Mouse (Mus musculus) B cell, adult (primary cell): Measurements from ENCODE around the gene Tnnt2. TPM values are rescaled to one million over a fixed set of nuclear protein-coding genes. Genes with fewer than 3 reads are reported as not detected.

Experiments used
- total RNA-seq: library from RNA; stranded (reverse); gene quantifications from 4 replicates; pipeline ENCODE4 v1.2.4, GENCODE M21; 2023; ENCODE audit not compliant: inconsistent age

Tnnt2 gene
- not detected in 4 replicates for total RNA-seq

DNA sequence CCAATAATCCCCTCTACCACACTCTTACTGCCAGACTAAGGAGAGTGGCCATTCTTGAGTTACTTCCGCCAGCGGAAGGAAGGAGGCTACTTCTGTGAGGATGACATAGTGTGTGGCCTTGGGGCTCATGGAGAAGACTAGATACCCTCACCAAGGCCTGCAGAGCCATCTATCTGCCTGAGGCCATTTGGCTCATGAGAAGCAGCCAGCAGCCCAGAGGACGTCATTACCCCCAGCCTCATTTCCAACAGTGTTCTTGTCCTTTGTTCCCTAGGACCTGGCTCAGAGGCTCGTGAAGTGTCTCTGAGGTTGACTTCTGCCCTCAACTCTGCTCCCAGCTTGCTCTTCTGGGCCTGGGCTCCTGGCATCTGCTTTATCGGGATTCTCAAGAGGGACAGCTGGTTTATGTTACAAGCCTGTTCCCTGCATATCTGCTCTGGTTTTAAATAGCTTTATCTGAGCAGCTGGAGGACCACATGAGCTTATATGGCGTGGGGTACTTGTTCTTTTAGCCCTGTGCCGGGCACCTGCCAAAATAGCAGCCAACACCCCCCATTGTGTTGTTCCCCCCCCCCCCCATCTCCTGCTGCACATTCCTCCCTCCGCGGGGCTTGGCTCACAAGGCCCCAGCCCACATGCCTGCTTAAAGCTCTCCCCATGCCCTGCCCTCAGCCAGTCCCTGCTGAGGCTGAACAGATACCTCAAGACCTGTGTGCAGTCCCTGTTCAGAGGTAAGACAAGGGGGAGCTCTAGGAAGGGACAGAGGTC is at the start of gene Tnnt2:
Gene Tnnt2, plus strand, starts transcription at position 639 of the 768 bp plus-strand sequence.

DNA sequence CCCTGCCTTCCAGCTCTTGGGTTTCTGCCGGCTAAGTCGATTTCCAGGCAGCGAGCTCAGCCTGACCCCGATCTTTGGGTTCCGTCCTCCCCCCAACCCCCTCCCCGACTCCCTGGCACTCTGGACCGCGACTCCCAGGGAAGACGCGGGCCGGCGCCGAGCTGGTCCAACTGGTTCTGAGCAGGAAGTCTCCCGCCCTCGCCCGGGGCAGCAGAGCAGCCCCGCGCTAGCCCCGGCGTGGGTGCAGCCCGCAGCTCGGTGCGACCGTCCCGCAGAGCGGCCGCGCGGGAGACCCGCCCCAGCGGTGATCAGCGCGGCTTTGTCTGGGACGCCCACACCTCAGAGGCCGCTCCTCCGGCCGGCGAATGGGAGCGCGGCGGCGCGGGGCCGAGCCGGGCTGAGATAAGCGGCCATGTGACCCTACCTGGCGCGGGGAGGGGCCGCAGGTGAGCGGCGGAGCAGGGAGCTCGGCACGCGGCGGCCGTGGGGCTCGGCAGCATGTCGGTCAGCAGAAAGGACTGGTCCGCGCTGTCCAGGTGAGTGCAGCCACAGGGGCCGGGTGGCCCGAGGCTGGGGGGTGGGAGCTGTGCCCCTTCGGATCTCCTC is 17.6 kb upstream of the Tnnt2 start, which contains the start of gene Lad1:
Gene Lad1, plus strand, starts transcription at position 118 of the 606 bp plus-strand sequence.

Other genes starting within 250 kb of the Tnnt2 start
- gene Nav1, start 229.1 kb upstream of the Tnnt2 start, total RNA-seq: 0.33 to 1.6 TPM (median 1.1 TPM) in 4 replicates
- 29.9 to 32.6 TPM (median 32.0 TPM) in 4 replicates for gene Csrp1, start 116.3 kb upstream of the Tnnt2 start, total RNA-seq
- 1.00 TPM in 1 of 4 replicates, not detected in the others for gene Phlda3, start 70.2 kb upstream of the Tnnt2 start, total RNA-seq
- not detected in 4 replicates for gene Tnni1, start 56.9 kb upstream of the Tnnt2 start, total RNA-seq
- not detected in 4 replicates for gene Lad1, start 17.8 kb upstream of the Tnnt2 start, total RNA-seq
- not detected in 4 replicates for gene Pkp1, start 82.9 kb downstream of the Tnnt2 start, total RNA-seq
- gene Igfn1, start 170.0 kb downstream of the Tnnt2 start, total RNA-seq: 0.19 to 0.36 TPM (median 0.30 TPM) in 3 of 4 replicates, not detected in the other
- gene Tmem9, start 171.8 kb downstream of the Tnnt2 start, total RNA-seq: 6.6 to 11.3 TPM (median 9.2 TPM) in 4 replicates
- not detected in 4 replicates for gene Ascl5, start 214.4 kb downstream of the Tnnt2 start, total RNA-seq
- 5.7 to 6.8 TPM (median 5.7 TPM) in 4 replicates for gene Cacna1s, start 216.4 kb downstream of the Tnnt2 start, total RNA-seq